Mouse (Mus musculus) CD4-positive helper T cell, adult 2 months (primary cell): ENCODE results near the gene Gstm4.
"Not testable (repeated sequence)": the region's sequence is repeated elsewhere in the genome, so short reads cannot be mapped to it uniquely, and the experiment has no call there.

Experiments used
- DNase-seq: peaks from one replicate; pipeline ENCODE4 v3.0.0-alpha.2; 2012; ENCODE audit warnings: low read depth, missing footprints, low spot score

Gene Gstm4

DNA sequence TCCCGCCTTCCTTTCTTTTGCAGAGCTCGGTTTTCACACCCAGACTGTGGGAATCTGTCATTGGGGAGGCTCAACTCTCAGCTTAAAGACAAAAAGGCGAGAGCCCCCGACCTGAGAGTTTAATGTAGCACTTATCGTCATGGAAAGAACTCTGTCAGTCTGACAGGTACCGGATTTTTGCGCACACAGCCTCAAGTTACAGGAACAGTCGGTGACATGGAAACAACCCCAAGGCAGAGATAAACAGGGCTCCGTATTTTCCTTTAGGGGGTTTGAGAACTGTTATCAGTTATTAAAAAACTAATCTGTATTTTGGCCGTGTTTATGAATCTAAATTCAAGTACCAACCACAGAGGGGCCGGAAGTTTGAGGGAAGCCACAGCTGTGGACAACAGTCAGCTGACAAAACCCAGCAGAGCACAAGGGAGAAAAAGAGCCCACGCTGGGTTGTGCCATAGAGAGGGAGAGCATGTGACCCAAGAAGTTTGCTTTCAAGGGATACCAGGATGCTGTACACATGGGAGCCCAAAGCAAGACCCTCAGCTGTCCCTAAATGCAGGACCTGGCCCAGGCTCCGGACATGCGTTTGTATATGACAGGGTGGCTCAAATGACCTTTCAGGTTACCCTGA lies 26.4 kb downstream of the Gstm4 start:
- DNase-seq: peak; percentile 61

DNA sequence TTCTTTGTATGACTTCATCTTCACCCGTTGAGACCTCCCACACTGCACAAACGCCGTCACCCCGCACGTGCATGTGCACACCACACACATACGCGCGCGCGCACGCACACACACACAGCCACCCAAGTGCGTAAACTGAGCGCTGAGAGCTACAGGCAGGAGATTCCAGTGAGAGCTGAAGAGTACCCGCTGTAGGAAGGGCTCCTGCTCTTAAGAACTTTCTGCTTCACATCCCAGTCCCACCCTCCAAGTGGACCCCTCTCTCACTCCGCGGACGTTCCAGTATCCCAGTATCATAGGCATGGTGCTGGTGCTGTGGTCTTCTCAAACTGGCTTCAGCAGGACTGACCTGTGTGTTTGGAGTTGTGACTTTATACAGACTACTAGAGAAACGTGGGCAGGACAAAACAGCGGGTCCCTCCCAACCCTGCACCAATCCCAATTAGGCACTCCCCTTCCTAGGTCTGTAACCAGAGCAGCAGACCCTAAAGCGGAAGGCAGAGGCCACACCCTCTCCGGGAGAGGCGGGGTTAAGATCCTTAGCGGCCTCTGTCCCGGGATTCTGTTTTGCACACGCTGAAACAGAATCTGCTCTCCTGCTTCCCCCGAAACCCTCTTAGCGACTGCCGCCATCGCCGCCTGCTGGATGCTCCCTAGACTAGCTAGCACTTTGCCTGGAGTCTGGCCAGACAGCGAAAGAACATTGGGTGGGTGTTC lies 27.1 kb downstream of the Gstm4 start, which contains the start of gene Gstm1:
Gstm1 (minus strand) TSS at position 501 of the 717 bp plus-strand sequence.
- peak; percentile 64 for DNase-seq

DNA sequence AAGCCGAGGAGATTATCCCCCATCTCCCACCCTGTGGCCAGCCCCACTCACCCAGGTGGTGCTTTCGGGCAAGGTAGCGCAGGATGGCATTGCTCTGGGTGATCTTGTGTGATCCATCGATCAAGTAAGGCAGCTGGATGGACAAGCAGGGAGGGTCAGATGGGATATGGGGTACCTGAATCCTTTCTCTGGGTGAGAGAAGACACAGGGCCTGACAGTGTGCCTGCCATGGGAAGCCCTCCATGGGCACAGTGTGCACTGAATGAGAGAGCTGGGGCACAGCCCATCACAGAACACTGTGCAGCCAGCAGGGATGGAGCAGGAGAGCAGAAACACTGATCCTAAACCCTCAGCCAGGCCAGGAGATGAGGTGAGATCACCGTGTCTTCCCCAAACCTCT lies 28.2 kb downstream of the Gstm4 start:
- not testable (repeated sequence) for DNase-seq

DNA sequence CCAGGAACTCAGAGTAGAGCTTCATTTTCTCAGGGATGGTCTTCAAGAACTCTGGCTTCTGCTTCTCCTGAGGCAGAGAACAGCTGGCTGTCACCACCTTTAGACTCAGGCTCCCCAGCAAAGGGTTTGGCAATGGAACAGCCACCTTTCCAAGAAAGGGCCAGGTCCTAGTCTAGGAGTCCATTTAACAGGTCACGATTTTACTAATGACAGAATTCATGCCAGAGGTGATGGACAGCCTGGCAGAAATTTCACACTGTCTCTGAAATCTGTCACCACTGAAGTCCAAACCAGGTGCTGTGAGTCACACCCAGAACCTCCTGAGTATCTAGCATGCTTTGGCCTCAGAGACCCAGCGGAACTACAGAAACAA lies 29.7 kb downstream of the Gstm4 start:
- no peak for DNase-seq

DNA sequence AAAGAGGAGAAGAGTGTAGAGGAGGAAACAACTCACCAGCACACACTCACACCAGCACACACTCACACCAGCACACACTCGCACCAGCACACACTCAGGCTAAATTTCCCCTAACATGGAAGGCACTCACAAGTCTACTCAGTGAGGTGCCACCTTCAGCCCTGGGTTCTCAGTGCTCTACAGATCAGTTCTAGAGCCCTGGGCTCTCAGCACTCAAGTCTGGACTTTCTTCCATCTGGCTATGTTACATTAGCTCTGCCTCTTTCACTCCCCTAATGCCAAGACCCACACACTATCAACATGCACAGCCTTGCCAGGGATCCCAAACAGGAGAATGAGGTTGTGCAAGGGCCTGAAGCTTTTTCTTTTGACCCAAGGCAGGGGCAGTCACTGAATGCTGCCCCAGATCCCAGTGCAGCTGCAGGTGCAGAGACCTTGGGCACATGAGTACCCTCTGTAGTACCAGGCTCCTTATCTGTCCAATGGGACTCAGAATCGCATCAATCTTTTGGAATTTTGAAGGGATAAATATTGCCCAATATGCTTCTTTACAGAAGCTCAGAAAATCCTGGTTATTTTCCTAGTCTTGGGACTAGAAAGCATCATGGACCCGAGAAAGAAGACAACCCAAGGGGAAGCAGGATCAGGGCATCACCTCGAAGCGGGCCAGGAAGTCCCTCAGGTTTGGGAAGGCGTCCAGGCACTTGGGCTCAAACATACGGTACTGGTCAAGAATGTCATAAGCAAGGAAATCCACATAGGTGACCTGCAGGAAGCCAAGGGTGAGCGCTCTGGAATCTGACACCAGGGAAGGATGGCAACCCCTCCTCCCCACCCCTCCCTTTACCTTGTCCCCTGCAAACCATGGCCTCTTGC lies 30.4 kb downstream of the Gstm4 start:
- no peak for DNase-seq

DNA sequence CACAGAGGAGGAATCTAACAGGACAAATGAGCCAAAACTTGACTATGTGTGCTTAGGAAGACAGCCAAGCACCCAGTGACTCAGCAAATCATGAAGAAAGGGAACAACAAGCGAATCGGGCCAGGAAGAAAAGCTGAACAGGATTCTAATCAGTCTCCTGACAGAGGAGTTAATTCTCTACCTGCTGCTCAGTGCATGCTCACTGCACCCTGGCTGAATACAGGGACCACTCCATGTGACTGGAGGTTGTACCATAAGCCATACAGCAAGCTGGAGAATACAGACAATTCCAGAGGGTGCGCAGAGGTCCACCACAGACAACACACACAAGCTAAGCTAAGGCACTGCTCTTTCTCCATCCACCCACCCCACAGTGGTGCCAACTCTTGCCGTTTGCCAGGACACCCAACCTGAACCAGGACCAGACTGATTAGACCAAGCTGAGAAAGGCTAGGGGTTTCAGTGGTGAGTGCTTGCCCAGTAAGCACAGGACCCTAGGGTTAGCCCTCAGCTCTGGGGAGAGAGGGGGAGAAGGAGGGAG lies 31.3 kb downstream of the Gstm4 start:
- DNase-seq: no peak

DNA sequence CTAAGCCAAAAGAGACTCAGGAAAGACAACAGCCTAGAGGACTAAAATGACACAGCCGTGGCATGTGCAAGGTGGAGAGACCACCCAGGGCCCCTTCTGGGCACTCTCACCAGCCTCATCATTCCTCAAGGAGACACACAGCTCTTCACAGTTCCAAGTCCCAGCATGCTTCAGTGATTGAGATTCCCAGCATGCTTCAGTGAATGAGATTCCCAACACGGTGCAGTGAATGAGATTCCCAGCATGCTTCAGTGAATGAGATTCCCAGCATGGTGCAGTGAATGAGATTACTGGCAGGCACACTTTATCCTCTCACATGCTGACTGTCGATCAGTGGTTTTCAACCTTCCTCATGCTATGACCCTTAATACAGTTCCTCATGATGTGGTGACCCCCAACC lies 33.1 kb downstream of the Gstm4 start:
- DNase-seq: no peak

DNA sequence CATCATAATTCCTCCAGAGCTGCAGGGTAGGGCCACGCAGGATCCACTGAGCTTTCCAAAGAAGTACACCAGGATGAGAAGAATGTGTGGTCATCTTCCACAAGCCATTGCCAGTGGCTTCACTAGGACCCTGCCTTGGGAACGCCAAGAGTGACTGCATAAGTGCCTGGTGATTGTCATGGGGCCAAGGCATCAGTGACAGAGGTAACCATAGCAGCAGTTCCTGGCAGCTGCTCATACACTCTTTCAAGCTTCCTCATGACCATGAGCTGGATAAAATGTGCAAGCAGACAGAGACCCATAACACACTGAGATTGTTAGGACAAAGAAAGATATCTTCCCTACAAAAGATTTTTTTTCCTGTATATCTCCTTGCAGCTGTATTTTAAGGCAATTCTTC lies 34.4 kb downstream of the Gstm4 start:
- no peak for DNase-seq

DNA sequence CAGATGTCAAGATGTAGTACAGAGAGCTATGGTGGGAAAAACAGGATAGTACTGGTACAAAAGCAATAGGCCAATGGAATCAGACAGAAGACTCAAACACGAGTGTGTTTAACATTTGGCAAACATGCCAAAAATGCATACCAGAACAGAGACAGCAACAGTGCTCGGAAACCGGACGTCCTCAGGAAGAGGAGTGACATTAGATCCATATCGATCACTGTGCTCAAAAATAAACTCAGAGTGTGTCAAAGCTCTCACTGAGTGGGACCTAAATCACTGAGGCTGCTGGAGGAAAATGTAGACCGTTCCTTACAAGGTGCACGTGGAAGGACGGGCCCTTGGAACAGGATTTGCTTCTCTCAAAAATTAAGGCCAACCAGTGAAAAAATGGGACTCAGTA lies 42.7 kb downstream of the Gstm4 start:
- no peak for DNase-seq

DNA sequence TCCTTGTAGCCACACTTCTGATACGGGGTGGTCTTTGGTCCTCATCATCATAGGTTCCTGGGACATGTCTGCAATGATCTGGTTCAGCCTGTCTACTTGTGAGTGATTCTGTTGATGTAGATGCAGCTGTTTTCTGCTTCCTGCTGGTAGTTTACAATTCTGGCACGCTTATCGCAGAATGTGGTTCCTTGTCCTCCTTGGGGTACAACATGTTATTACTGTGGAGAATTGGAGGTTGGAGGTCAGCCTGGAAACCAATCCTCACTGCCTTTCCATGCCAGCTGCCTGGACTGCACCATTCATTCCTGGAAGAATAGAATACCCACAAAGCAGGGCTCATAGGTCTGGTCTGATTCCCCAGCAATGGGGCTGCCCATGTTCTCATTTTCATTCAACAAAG lies 45.2 kb downstream of the Gstm4 start:
- no peak for DNase-seq

DNA sequence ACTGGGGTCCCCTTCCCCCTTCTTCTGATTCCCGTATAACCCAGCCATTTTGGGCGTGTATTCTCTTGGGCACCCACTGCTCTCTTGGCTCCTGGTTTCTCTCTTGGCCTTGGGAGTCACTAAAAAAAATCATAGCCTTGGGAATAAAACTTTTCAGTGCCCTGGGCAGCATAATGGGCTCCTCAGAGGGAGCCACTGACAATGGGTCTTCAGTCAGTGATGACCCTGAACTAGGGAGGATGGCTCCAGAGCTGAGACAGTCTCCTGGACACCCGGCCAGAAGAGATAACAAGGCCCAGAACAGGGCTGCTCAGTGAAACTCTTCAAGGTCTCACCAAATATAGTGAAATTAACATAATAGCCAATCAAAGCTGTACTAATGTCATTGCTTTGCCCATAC lies 46.1 kb downstream of the Gstm4 start:
- no peak for DNase-seq

DNA sequence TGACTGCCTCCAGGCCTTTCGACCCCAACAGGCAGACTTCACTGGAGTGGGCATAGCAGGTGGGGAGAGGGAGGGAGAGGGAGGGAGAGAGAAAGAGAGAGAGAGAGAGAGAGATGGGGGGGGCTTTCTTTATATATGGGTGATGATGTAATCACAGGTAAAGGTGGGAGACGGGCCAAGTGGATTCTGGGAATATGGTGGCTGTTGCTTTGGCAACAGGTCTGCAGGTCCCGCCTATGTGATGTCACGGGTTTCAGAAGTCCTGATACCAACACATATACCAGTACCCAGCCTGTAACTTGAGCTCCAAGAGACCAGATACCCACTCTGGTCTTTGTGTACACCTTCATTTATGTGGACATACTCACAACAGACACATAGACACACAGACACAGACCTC lies 48.1 kb downstream of the Gstm4 start:
- DNase-seq: no peak

DNA sequence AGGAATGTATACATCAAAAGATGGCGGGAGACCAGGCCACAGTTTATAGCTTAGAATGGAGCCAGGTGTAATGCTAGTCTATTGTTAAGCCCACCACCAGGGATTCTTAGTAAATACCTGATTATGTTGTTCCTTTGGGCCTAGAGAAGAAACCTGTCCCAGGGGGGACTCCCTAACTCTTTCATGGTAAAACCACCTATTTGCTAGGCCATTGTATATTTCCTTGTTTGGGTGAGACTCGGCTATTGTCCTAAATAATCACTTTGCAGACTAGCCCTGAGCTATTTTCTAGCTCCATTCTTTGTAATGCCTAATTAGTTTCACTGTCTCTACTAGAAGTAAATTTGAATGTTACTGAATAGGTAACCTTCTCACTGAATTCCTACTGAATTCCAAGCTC lies 48.7 kb downstream of the Gstm4 start:
- not testable (repeated sequence) for DNase-seq
